Mouse (Mus musculus): Measurements from ENCODE around the gene 6430571L13Rik.

- TF ChIP-seq CTCF (IDR thresholded peaks at IDR 0.05; ENCODE audit: borderline replicate concordance, control insufficient read depth, extremely low read depth, insufficient read depth, low read length, poor library complexity) (no peak), POLR2A (IDR thresholded peaks at IDR 0.05; ENCODE audit: control insufficient read depth, extremely low read depth, insufficient read depth, low read length, poor library complexity) (peak; percentile 22; the same call in 1 of the 2 replicates)
Measured at GRCm38 (mm10) chr9:107307099-107307872, 33.1 kb upstream of the 6430571L13Rik start.
